Mouse (Mus musculus) heart, embryonic 15.5 days (tissue): Measurements from ENCODE around the gene Bpifb4. TPM values are rescaled to one million over a fixed set of nuclear protein-coding genes. Genes with fewer than 3 reads are reported as not detected.

Experiments
- ATAC-seq: fragments of 200-750 bp; cut with Nextera tagmentation; replicated peaks from 2 replicates; pipeline ENCODE4 v1.8.0; 2017; ENCODE audit warnings: low read depth, moderate TSS enrichment; ENCODE audit not compliant: insufficient number of reproducible peaks, insufficient read depth, low FRiP score
- H3K27ac ChIP-seq: fragments of 300-500 bp; sonication (generic); 2 replicates; pipeline ENCODE4 v1.5.1; 2015; ENCODE audit warnings: mild to moderate bottlenecking, inconsistent platforms
- H3K27me3 ChIP-seq: fragments of 300-500 bp; sonication (generic); 2 replicates; pipeline ENCODE4 v1.6.1; 2015; ENCODE audit warnings: inconsistent platforms
- H3K36me3 ChIP-seq: fragments of 300-500 bp; sonication (generic); 2 replicates; pipeline ENCODE4 v1.6.1; 2015; ENCODE audit warnings: mild to moderate bottlenecking, inconsistent platforms
- H3K4me1 ChIP-seq: fragments of 300-500 bp; sonication (generic); replicated peaks from 2 replicates; pipeline ENCODE4 v1.6.1; 2015; ENCODE audit warnings: inconsistent platforms
- H3K4me2 ChIP-seq: fragments of 300-500 bp; sonication (generic); 2 replicates; pipeline ENCODE4 v1.6.1; 2015; ENCODE audit warnings: inconsistent platforms, mild to moderate bottlenecking, moderate library complexity
- H3K4me3 ChIP-seq: fragments of 300-500 bp; sonication (generic); 2 replicates; pipeline ENCODE4 v1.5.1; 2015; ENCODE audit warnings: mild to moderate bottlenecking, inconsistent platforms
- H3K9ac ChIP-seq: fragments of 300-500 bp; sonication (generic); 2 replicates; pipeline ENCODE4 v1.6.1; 2015; ENCODE audit warnings: mild to moderate bottlenecking, inconsistent platforms
- H3K9me3 ChIP-seq: fragments of 300-500 bp; sonication (generic); replicated peaks from 2 replicates; pipeline ENCODE4 v1.6.1; 2016; ENCODE audit warnings: inconsistent platforms
- WGBS: fragments of 180-500 bp; shearing (Covaris S2); methylation state at CpG from one replicate; pipeline ENCODE4 v1.1.7; 2015; ENCODE audit warnings: mixed read lengths; 5-methylcytosine and 5-hydroxymethylcytosine counted together
- polyA plus RNA-seq: library from polyadenylated mRNA; unstranded; fragments of >200 nt; fragmentation: Nextera tagmentation; extraction: Ambion mirVana; gene quantifications from 2 replicates; pipeline ENCODE4 v1.2.1, GENCODE M21; 2015

The Bpifb4 gene
- polyA plus RNA-seq, result not detected in 2 replicates

GRCm38 (mm10) chr2:153937843-153938242, at the start of gene Bpifb4:
Gene Bpifb4, plus strand, starts transcription at chr2:153938212.
- no peak within 1 kb of the TSS for H3K27ac ChIP-seq
- no peak within 1 kb of the TSS for H3K4me3 ChIP-seq
- H3K9ac ChIP-seq, result no peak within 1 kb of the TSS
- ATAC-seq, result no peak
- H3K4me1 ChIP-seq, result no peaks in the 10 kb centered on the region
- WGBS, result 78% methylated on average over 5 of the region's 5 CpGs
- no peaks in the 10 kb centered on the region for H3K36me3 ChIP-seq
- peaks cover 3% of the 10 kb centered on the region; the same call in 1 of the 2 replicates for H3K27me3 ChIP-seq
- H3K4me2 ChIP-seq, result no peak within 1 kb of the TSS
- H3K9me3 ChIP-seq, result no peaks in the 10 kb centered on the region

- Histone ChIP-seq H3K4me1 (0 out of 2 replicates have a peak, but pooled peaks cover 3% of the 10 kb centered on the region), H3K4me3 (no peak overlapping the region), H3K9ac (no peak overlapping the region), H3K27ac (no peak overlapping the region), H3K4me2 (no peak overlapping the region), H3K36me3 (no peaks in the 10 kb centered on the region), H3K9me3 (no peaks in the 10 kb centered on the region), H3K27me3 (no peaks in the 10 kb centered on the region)
- 67% methylated on average over 5 of the region's 5 CpGs for WGBS
- no peak for ATAC-seq
Observed at GRCm38 (mm10) chr2:153899111-153899510, 38.9 kb upstream of the Bpifb4 start.

- no peak for ATAC-seq
- no peak within 1 kb of the TSS for H3K9ac ChIP-seq
- H3K9me3 ChIP-seq, result no peaks in the 10 kb centered on the region
- H3K36me3 ChIP-seq, result no peaks in the 10 kb centered on the region
- H3K4me3 ChIP-seq, result no peak within 1 kb of the TSS
- H3K4me2 ChIP-seq, result no peak within 1 kb of the TSS
- 0 out of 2 replicates have a peak, but pooled peaks cover 3% of the 10 kb centered on the region for H3K4me1 ChIP-seq
- H3K27ac ChIP-seq, result no peak within 1 kb of the TSS
- H3K27me3 ChIP-seq, result no peaks in the 10 kb centered on the region
- WGBS, result 59% methylated on average over 4 of the region's 4 CpGs
Observed at GRCm38 (mm10) chr2:153900088-153900487, 37.9 kb upstream of the Bpifb4 start, which contains the start of gene Bpifb6. Gene Bpifb6, plus strand, starts transcription at chr2:153900388.

- Histone ChIP-seq H3K4me1 (no peaks in the 10 kb centered on the region), H3K4me3 (no peak overlapping the region), H3K27ac (no peak overlapping the region), H3K36me3 (no peaks in the 10 kb centered on the region), H3K9me3 (no peaks in the 10 kb centered on the region), H3K9ac (no peak overlapping the region), H3K27me3 (no peaks in the 10 kb centered on the region), H3K4me2 (no peak overlapping the region)
- no peak for ATAC-seq
- 76% methylated on average over 6 of the region's 6 CpGs for WGBS
Observed at GRCm38 (mm10) chr2:153902726-153903125, 35.3 kb upstream of the Bpifb4 start.

- Histone ChIP-seq H3K4me3 (no peak overlapping the region), H3K27ac (no peak overlapping the region), H3K4me1 (no peaks in the 10 kb centered on the region), H3K36me3 (no peaks in the 10 kb centered on the region), H3K4me2 (no peak overlapping the region), H3K9me3 (no peaks in the 10 kb centered on the region), H3K27me3 (no peaks in the 10 kb centered on the region), H3K9ac (no peak overlapping the region)
- ATAC-seq, result no peak
- WGBS, result 65% methylated on average over 4 of the region's 4 CpGs
Observed at GRCm38 (mm10) chr2:153906626-153907025, 31.4 kb upstream of the Bpifb4 start.

- Histone ChIP-seq H3K27ac (no peak overlapping the region), H3K9ac (no peak overlapping the region), H3K4me2 (no peak overlapping the region), H3K4me3 (no peak overlapping the region), H3K36me3 (no peaks in the 10 kb centered on the region), H3K27me3 (no peaks in the 10 kb centered on the region), H3K4me1 (0 out of 2 replicates have a peak, but pooled peaks cover 4% of the 10 kb centered on the region), H3K9me3 (no peaks in the 10 kb centered on the region)
- WGBS, result 41% methylated on average over 5 of the region's 5 CpGs
- no peak for ATAC-seq
Observed at GRCm38 (mm10) chr2:153914151-153914550, 23.9 kb upstream of the Bpifb4 start.

- Histone ChIP-seq H3K36me3 (no peaks in the 10 kb centered on the region), H3K9ac (no peak within 1 kb of the TSS), H3K4me3 (no peak within 1 kb of the TSS), H3K4me1 (0 out of 2 replicates have a peak, but pooled peaks cover 4% of the 10 kb centered on the region), H3K27ac (no peak within 1 kb of the TSS), H3K4me2 (no peak within 1 kb of the TSS), H3K27me3 (no peaks in the 10 kb centered on the region), H3K9me3 (no peaks in the 10 kb centered on the region)
- no peak for ATAC-seq
- WGBS, result 70% methylated on average over 8 of the region's 8 CpGs
Observed at GRCm38 (mm10) chr2:153917930-153918329, 20.1 kb upstream of the Bpifb4 start, which contains the start of gene Bpifb3. Gene Bpifb3, plus strand, starts transcription at chr2:153918230.

- Histone ChIP-seq H3K4me1 (no peaks in the 10 kb centered on the region), H3K4me3 (no peak overlapping the region), H3K9me3 (no peaks in the 10 kb centered on the region), H3K27ac (no peak overlapping the region), H3K9ac (no peak overlapping the region), H3K27me3 (no peaks in the 10 kb centered on the region), H3K4me2 (no peak overlapping the region), H3K36me3 (no peaks in the 10 kb centered on the region)
- no peak for ATAC-seq
- WGBS, result 81% methylated on average over 6 of the region's 6 CpGs
Observed at GRCm38 (mm10) chr2:153921246-153921645, 16.8 kb upstream of the Bpifb4 start.

GRCm38 (mm10) chr2:153929871-153930413, 8.1 kb upstream of the Bpifb4 start:
- no peaks in the 10 kb centered on the region for H3K9me3 ChIP-seq
- ATAC-seq, result no peak
- no peaks in the 10 kb centered on the region for H3K4me1 ChIP-seq
- H3K27me3 ChIP-seq, result no peaks in the 10 kb centered on the region
- H3K4me3 ChIP-seq, result no peak overlapping the region
- 38% methylated on average over 3 of the region's 3 CpGs for WGBS
- H3K36me3 ChIP-seq, result no peaks in the 10 kb centered on the region
- no peak overlapping the region for H3K4me2 ChIP-seq
- no peak overlapping the region for H3K27ac ChIP-seq
- H3K9ac ChIP-seq, result no peak overlapping the region

- Histone ChIP-seq H3K36me3 (no peaks in the 10 kb centered on the region), H3K27ac (no peak overlapping the region), H3K9me3 (no peaks in the 10 kb centered on the region), H3K4me1 (no peaks in the 10 kb centered on the region), H3K27me3 (no peaks in the 10 kb centered on the region), H3K4me2 (no peak overlapping the region), H3K4me3 (no peak overlapping the region), H3K9ac (no peak overlapping the region)
- WGBS, result 78% methylated on average over 6 of the region's 6 CpGs
- no peak for ATAC-seq
Observed at GRCm38 (mm10) chr2:153931125-153931524, 6.9 kb upstream of the Bpifb4 start.

- Histone ChIP-seq H3K4me1 (no peaks in the 10 kb centered on the region), H3K36me3 (no peaks in the 10 kb centered on the region), H3K27me3 (peaks cover 3% of the 10 kb centered on the region; the same call in 1 of the 2 replicates), H3K9ac (no peak overlapping the region), H3K4me2 (no peak overlapping the region), H3K4me3 (no peak overlapping the region), H3K27ac (no peak overlapping the region), H3K9me3 (no peaks in the 10 kb centered on the region)
- no peak for ATAC-seq
- 75% methylated on average over 6 of the region's 6 CpGs for WGBS
Observed at GRCm38 (mm10) chr2:153933311-153933710, 4.7 kb upstream of the Bpifb4 start.

GRCm38 (mm10) chr2:153935348-153935747, 2.7 kb upstream of the Bpifb4 start:
- Histone ChIP-seq H3K27ac (no peak overlapping the region), H3K9ac (no peak overlapping the region), H3K4me2 (no peak overlapping the region), H3K36me3 (no peaks in the 10 kb centered on the region), H3K4me3 (no peak overlapping the region), H3K9me3 (no peaks in the 10 kb centered on the region), H3K4me1 (no peaks in the 10 kb centered on the region), H3K27me3 (peaks cover 3% of the 10 kb centered on the region; the same call in 1 of the 2 replicates)
- WGBS, result 86% methylated on average over 6 of the region's 6 CpGs
- no peak for ATAC-seq
